Mouse (Mus musculus): Measurements from ENCODE around the gene Uvrag. TPM values are rescaled to one million over a fixed set of nuclear protein-coding genes. Genes with fewer than 3 reads are reported as not detected.
"Not testable (repeated sequence)": the region's sequence is repeated elsewhere in the genome, so short reads cannot be mapped to it uniquely, and the experiment has no call there.

The Uvrag gene
- polyA plus RNA-seq, 1 experiment from 2014 or later = 25.1 TPM

GRCm38 (mm10) chr7:99073734-99074372, 67.1 kb downstream of the Uvrag start:
- H3K27ac ChIP-seq (ENCODE audit: low read depth) = no peak overlapping the region
- peak; percentile 78 for TF ChIP-seq CTCF (IDR thresholded peaks at IDR 0.05; ENCODE audit: low read depth)
- WGBS = 30% methylated on average over 7 of the region's 7 CpGs
- H3K4me1 ChIP-seq (ENCODE audit: insufficient read depth) = peaks cover 23% of the 10 kb centered on the region
- H3K9me3 ChIP-seq (ENCODE audit: low read depth, low read length) = no peaks in the 10 kb centered on the region
- no peak overlapping the region for H3K4me2 ChIP-seq
- peak; percentile 50 for ATAC-seq (ENCODE audit: insufficient read depth)
- H3K9ac ChIP-seq = no peak overlapping the region
- H3K36me3 ChIP-seq (ENCODE audit: insufficient read depth) = 0 out of 2 replicates have a peak, but pooled peaks cover 7% of the 10 kb centered on the region
- no peaks in the 10 kb centered on the region for H3K27me3 ChIP-seq (ENCODE audit: insufficient read depth, low read length)
- DNase-seq = peak; percentile 88
- no peak overlapping the region for H3K4me3 ChIP-seq (ENCODE audit: low read depth, low read length)

GRCm38 (mm10) chr7:99067710-99068109, 73.2 kb downstream of the Uvrag start:
- Histone ChIP-seq H3K4me1 (ENCODE audit: insufficient read depth) (peaks cover 9% of the 10 kb centered on the region; the same call in 1 of the 2 replicates), H3K9ac (no peak overlapping the region), H3K36me3 (ENCODE audit: insufficient read depth) (0 out of 2 replicates have a peak, but pooled peaks cover 7% of the 10 kb centered on the region), H3K27me3 (ENCODE audit: insufficient read depth, low read length) (no peaks in the 10 kb centered on the region), H3K4me2 (no peak overlapping the region), H3K9me3 (ENCODE audit: low read depth, low read length) (no peaks in the 10 kb centered on the region), H3K27ac (ENCODE audit: low read depth) (no peak overlapping the region), H3K4me3 (ENCODE audit: low read depth, low read length) (no peak overlapping the region)
- 60% methylated on average over 7 of the region's 7 CpGs for WGBS
- DNase-seq (peak; percentile 56), ATAC-seq (ENCODE audit: insufficient read depth) (no peak)
- TF ChIP-seq CTCF (IDR thresholded peaks at IDR 0.05; ENCODE audit: low read depth) = no peak

- Histone ChIP-seq H3K4me1 (ENCODE audit: insufficient read depth) (peaks cover 9% of the 10 kb centered on the region; the same call in 1 of the 2 replicates), H3K9ac (no peak overlapping the region), H3K27ac (ENCODE audit: low read depth) (peak overlapping the region; percentile 66), H3K36me3 (ENCODE audit: insufficient read depth) (0 out of 2 replicates have a peak, but pooled peaks cover 7% of the 10 kb centered on the region), H3K27me3 (ENCODE audit: insufficient read depth, low read length) (no peaks in the 10 kb centered on the region), H3K4me3 (ENCODE audit: low read depth, low read length) (no peak overlapping the region), H3K9me3 (ENCODE audit: low read depth, low read length) (no peaks in the 10 kb centered on the region), H3K4me2 (no peak overlapping the region; the same call in 1 of the 2 replicates)
- ATAC-seq (ENCODE audit: insufficient read depth) (no peak), DNase-seq (no peak)
- WGBS = 4% methylated on average over 2 of the region's 2 CpGs
- TF ChIP-seq CTCF (IDR thresholded peaks at IDR 0.05; ENCODE audit: low read depth) = no peak
These were observed 75.0 kb downstream of the Uvrag start for GRCm38 (mm10) chr7:99065920-99066319.

GRCm38 (mm10) chr7:99065391-99065831, 75.5 kb downstream of the Uvrag start:
- Histone ChIP-seq H3K4me2 (peak overlapping the region; percentile 38), H3K27me3 (ENCODE audit: insufficient read depth, low read length) (no peaks in the 10 kb centered on the region), H3K4me3 (ENCODE audit: low read depth, low read length) (no peak overlapping the region), H3K4me1 (ENCODE audit: insufficient read depth) (peaks cover 9% of the 10 kb centered on the region; the same call in 1 of the 2 replicates), H3K27ac (ENCODE audit: low read depth) (peak overlapping the region; percentile 66), H3K9me3 (ENCODE audit: low read depth, low read length) (no peaks in the 10 kb centered on the region), H3K36me3 (ENCODE audit: insufficient read depth) (0 out of 2 replicates have a peak, but pooled peaks cover 7% of the 10 kb centered on the region), H3K9ac (no peak overlapping the region)
- no peak for TF ChIP-seq CTCF (IDR thresholded peaks at IDR 0.05; ENCODE audit: low read depth)
- ATAC-seq (ENCODE audit: insufficient read depth) (peak; percentile 83), DNase-seq (peak; percentile 74)
- WGBS = 13% methylated on average over 11 of the region's 11 CpGs

- Histone ChIP-seq H3K36me3 (ENCODE audit: insufficient read depth) (peaks cover 8% of the 10 kb centered on the region; the same call in 1 of the 2 replicates), H3K4me1 (ENCODE audit: insufficient read depth) (peaks cover 9% of the 10 kb centered on the region; the same call in 1 of the 2 replicates), H3K27me3 (ENCODE audit: insufficient read depth, low read length) (no peaks in the 10 kb centered on the region), H3K4me3 (ENCODE audit: low read depth, low read length) (no peak overlapping the region), H3K27ac (ENCODE audit: low read depth) (no peak overlapping the region), H3K4me2 (no peak overlapping the region), H3K9ac (no peak overlapping the region), H3K9me3 (ENCODE audit: low read depth, low read length) (no peaks in the 10 kb centered on the region)
- ATAC-seq (ENCODE audit: insufficient read depth) (peak; percentile 57; the same call in 1 of the 2 replicates), DNase-seq (peak; percentile 67)
- WGBS = 33% methylated on average over 3 of the region's 3 CpGs
- no peak for TF ChIP-seq CTCF (IDR thresholded peaks at IDR 0.05; ENCODE audit: low read depth)
These were observed 76.1 kb downstream of the Uvrag start for GRCm38 (mm10) chr7:99064795-99065194.

- H3K36me3 ChIP-seq (ENCODE audit: insufficient read depth); H3K27ac ChIP-seq (ENCODE audit: low read depth); H3K4me2 ChIP-seq; H3K9me3 ChIP-seq (ENCODE audit: low read depth, low read length); H3K9ac ChIP-seq; H3K4me1 ChIP-seq (ENCODE audit: insufficient read depth); H3K4me3 ChIP-seq (ENCODE audit: low read depth, low read length); H3K27me3 ChIP-seq (ENCODE audit: insufficient read depth, low read length): not testable (repeated sequence)
- 67% methylated on average over 3 of the region's 3 CpGs for WGBS
- ATAC-seq (ENCODE audit: insufficient read depth) (peak; percentile 18; the same call in 1 of the 2 replicates), DNase-seq (peak; percentile 65)
- TF ChIP-seq CTCF (IDR thresholded peaks at IDR 0.05; ENCODE audit: low read depth) = peak; percentile 67
These were observed 78.7 kb downstream of the Uvrag start for GRCm38 (mm10) chr7:99062263-99062662.

- DNase-seq (no peak), ATAC-seq (ENCODE audit: insufficient read depth) (no peak)
- Histone ChIP-seq H3K27ac (ENCODE audit: low read depth) (no peak overlapping the region), H3K9ac (no peak overlapping the region), H3K36me3 (ENCODE audit: insufficient read depth) (peaks cover 2% of the 10 kb centered on the region; the same call in 1 of the 2 replicates), H3K4me2 (no peak overlapping the region), H3K27me3 (ENCODE audit: insufficient read depth, low read length) (no peaks in the 10 kb centered on the region), H3K4me1 (ENCODE audit: insufficient read depth) (peaks cover 8% of the 10 kb centered on the region; the same call in 1 of the 2 replicates), H3K4me3 (ENCODE audit: low read depth, low read length) (no peak overlapping the region), H3K9me3 (ENCODE audit: low read depth, low read length) (no peaks in the 10 kb centered on the region)
- TF ChIP-seq CTCF (IDR thresholded peaks at IDR 0.05; ENCODE audit: low read depth) = no peak
- 74% methylated on average over 7 of the region's 7 CpGs for WGBS
These were observed 79.8 kb downstream of the Uvrag start for GRCm38 (mm10) chr7:99061056-99061680.
